Mouse (Mus musculus) cerebellum, adult 2 months (tissue): ENCODE measurements around the gene 2410137M14Rik. TPM values are rescaled to one million over a fixed set of nuclear protein-coding genes. Genes with fewer than 3 reads are reported as not detected.
A peak's percentile ranks its signal among the peaks of the same experiment; 100 is the strongest.

Source experiments
- DNase-seq, 2 experiments: peaks; one replicate each; pipeline ENCODE4 v3.0.0; 2021
- H3K27ac ChIP-seq: fragments of 200-500 bp; 2 replicates; pipeline ENCODE4 v1.5.1; 2012; ENCODE audit warnings: low read length, control low read depth, inconsistent platforms; ENCODE audit not compliant: insufficient read depth
- H3K27me3 ChIP-seq: fragments of 200-500 bp; 2 replicates; pipeline ENCODE4 v1.6.1; 2012; ENCODE audit warnings: inconsistent platforms, mild to moderate bottlenecking, low read length, moderate library complexity; ENCODE audit not compliant: control insufficient read depth, insufficient read depth
- H3K4me1 ChIP-seq: fragments of 200-500 bp; 2 replicates; pipeline ENCODE4 v1.6.1; 2011; ENCODE audit warnings: low read length; ENCODE audit not compliant: control insufficient read depth, insufficient read depth
- H3K4me3 ChIP-seq: fragments of 200-500 bp; replicated peaks from 2 replicates; pipeline ENCODE3; 2011; ENCODE audit warnings: mild to moderate bottlenecking, low read depth, low read length, control low read depth; ENCODE audit not compliant: insufficient read depth
- CTCF ChIP-seq: fragments of 200-500 bp; IDR thresholded peaks from 2 replicates; pipeline ENCODE4 v1.5.1; 2011; ENCODE audit warnings: low read depth, mild to moderate bottlenecking, control low read depth, low read length, moderate library complexity, borderline replicate concordance; ENCODE audit not compliant: insufficient read depth
- POLR2A ChIP-seq: fragments of 200-500 bp; IDR thresholded peaks from 2 replicates; pipeline ENCODE4 v1.6.1; 2011; ENCODE audit warnings: low read length, control low read depth, borderline replicate concordance; ENCODE audit not compliant: insufficient read depth
- WGBS: fragments of 180-500 bp; shearing (Covaris S2); methylation state at CpG from one replicate; pipeline ENCODE4 v1.1.7; 2018; 5-methylcytosine and 5-hydroxymethylcytosine counted together
- polyA plus RNA-seq: library from polyadenylated mRNA; depleted of rRNA; stranded (reverse); fragments of >200 nt; gene quantifications from 2 replicates; pipeline ENCODE4 v1.2.3, GENCODE M21; 2012

2410137M14Rik gene
- polyA plus RNA-seq, 1 experiment = 0.29 TPM

- Histone ChIP-seq H3K4me1 (no peaks in the 10 kb centered on the region), H3K27me3 (no peaks in the 10 kb centered on the region), H3K27ac (peak overlapping the region; percentile 64; the same call in 1 of the 2 replicates), H3K4me3 (no peak overlapping the region)
- DNase-seq = no peak
- TF ChIP-seq POLR2A (no peak), CTCF (no peak)
- WGBS = 71% methylated on average over 3 of the region's 3 CpGs
These were observed 37.3 kb upstream of the 2410137M14Rik start for GRCm38 (mm10) chr17:37018328-37018727.

- Histone ChIP-seq H3K27me3 (no peaks in the 10 kb centered on the region), H3K4me3 (no peak overlapping the region)
- TF ChIP-seq CTCF (no peak), POLR2A (no peak)
These were observed 35.3 kb upstream of the 2410137M14Rik start for GRCm38 (mm10) chr17:37016333-37016732.

GRCm38 (mm10) chr17:37012141-37012540 is 31.1 kb upstream of the 2410137M14Rik start:
- no peak for DNase-seq
- Histone ChIP-seq H3K4me3 (no peak overlapping the region), H3K27ac (no peak overlapping the region), H3K27me3 (no peaks in the 10 kb centered on the region), H3K4me1 (no peaks in the 10 kb centered on the region)
- TF ChIP-seq CTCF (no peak), POLR2A (no peak)
- WGBS = 76% methylated on average over 5 of the region's 5 CpGs

More at GRCm38 (mm10) chr17:37016333-37016732, 35.3 kb upstream of the 2410137M14Rik start:
- DNase-seq = no peak
- Histone ChIP-seq H3K4me1 (no peaks in the 10 kb centered on the region), H3K27ac (no peak overlapping the region)

GRCm38 (mm10) chr17:37011719-37012118 is 30.7 kb upstream of the 2410137M14Rik start:
- H3K4me1 ChIP-seq = no peaks in the 10 kb centered on the region
- no peak overlapping the region for H3K27ac ChIP-seq
- WGBS = 82% methylated on average over 3 of the region's 3 CpGs
- H3K4me3 ChIP-seq = no peak overlapping the region
- no peak for DNase-seq
- TF ChIP-seq CTCF = no peak
- TF ChIP-seq POLR2A = no peak
- no peaks in the 10 kb centered on the region for H3K27me3 ChIP-seq

- Histone ChIP-seq H3K4me1 (no peaks in the 10 kb centered on the region), H3K4me3 (no peak overlapping the region), H3K27me3 (no peaks in the 10 kb centered on the region), H3K27ac (no peak overlapping the region)
- 94% methylated on average over 17 of the region's 17 CpGs for WGBS
- no peak for DNase-seq
- TF ChIP-seq CTCF (no peak), POLR2A (no peak)
These were observed 28.5 kb upstream of the 2410137M14Rik start for GRCm38 (mm10) chr17:37009460-37010042.

GRCm38 (mm10) chr17:37008161-37008560 is 27.1 kb upstream of the 2410137M14Rik start:
- Histone ChIP-seq H3K27ac (no peak overlapping the region), H3K4me1 (no peaks in the 10 kb centered on the region), H3K4me3 (no peak overlapping the region), H3K27me3 (no peaks in the 10 kb centered on the region)
- DNase-seq = no peak
- no peak for TF ChIP-seq POLR2A
- no peak for TF ChIP-seq CTCF
- whole genome bisulfite sequencing = 91% methylated on average over 6 of the region's 6 CpGs

GRCm38 (mm10) chr17:37003366-37003765 is 22.3 kb upstream of the 2410137M14Rik start:
- Histone ChIP-seq H3K4me3 (no peak overlapping the region), H3K27ac (no peak overlapping the region), H3K4me1 (no peaks in the 10 kb centered on the region), H3K27me3 (no peaks in the 10 kb centered on the region)
- 27% methylated on average over 4 of the region's 4 CpGs for WGBS
- DNase-seq = no peak
- TF ChIP-seq POLR2A (no peak), CTCF (no peak)

GRCm38 (mm10) chr17:37002364-37003330 is 21.6 kb upstream of the 2410137M14Rik start:
- H3K4me1 ChIP-seq = no peaks in the 10 kb centered on the region
- no peaks in the 10 kb centered on the region for H3K27me3 ChIP-seq
- peak overlapping the region; percentile 55 for H3K4me3 ChIP-seq
- no peak overlapping the region for H3K27ac ChIP-seq
- TF ChIP-seq POLR2A (no peak), CTCF (no peak)
- DNase-seq = peak; percentile 50 to 62
- WGBS = 2% methylated on average over 49 of the region's 49 CpGs
